Mouse (Mus musculus) Patski (cell line): Measurements from ENCODE around the gene Atg13. TPM values are rescaled to one million over a fixed set of nuclear protein-coding genes. Genes with fewer than 3 reads are reported as not detected.

Experiments used
- ATAC-seq: fragments of 100-300 bp; one replicate; pipeline ENCODE4 v1.8.0; 2021
- CTCF ChIA-PET: fragments of 350-600 bp; sonication (Branson Sonifier 250); formaldehyde crosslinking; loops from one replicate; lab custom pipeline; 2022; ENCODE audit warnings: inconsistent platforms; lab: Charles Lee
- POLR2A ChIA-PET: fragments of 350-600 bp; sonication (Branson Sonifier 250); formaldehyde crosslinking; loops from one replicate; lab custom pipeline; 2022; ENCODE audit warnings: antibody characterized with exemption, inconsistent platforms; lab: Charles Lee
- DNase-seq: peaks from one replicate; pipeline ENCODE4 v3.0.0-alpha.2; 2011; ENCODE audit warnings: low read depth, low spot score
- H3K27me3 ChIP-seq: fragments of 371-371 bp; one replicate; pipeline ENCODE4 v1.5.1; 2021
- CTCF ChIP-seq: fragments of 100-300 bp; IDR thresholded peaks from one replicate; pipeline ENCODE4 v1.5.1; 2021
- in situ Hi-C: fragments of 300-500 bp; cut with MboI; formaldehyde crosslinking; loops from 3 replicates; pipeline ENCODE4 v1.11.1; 2018; ENCODE audit warnings: low pct_unique_long_range_greater_than_20kb, mixed read lengths
- polyA plus RNA-seq: library from polyadenylated mRNA; unstranded; gene quantifications from one replicate; pipeline ENCODE4 v1.2.3, GENCODE M21; 2021

Atg13 gene
- polyA plus RNA-seq, 1 experiment from 2014 or later = 25.3 TPM

DNA sequence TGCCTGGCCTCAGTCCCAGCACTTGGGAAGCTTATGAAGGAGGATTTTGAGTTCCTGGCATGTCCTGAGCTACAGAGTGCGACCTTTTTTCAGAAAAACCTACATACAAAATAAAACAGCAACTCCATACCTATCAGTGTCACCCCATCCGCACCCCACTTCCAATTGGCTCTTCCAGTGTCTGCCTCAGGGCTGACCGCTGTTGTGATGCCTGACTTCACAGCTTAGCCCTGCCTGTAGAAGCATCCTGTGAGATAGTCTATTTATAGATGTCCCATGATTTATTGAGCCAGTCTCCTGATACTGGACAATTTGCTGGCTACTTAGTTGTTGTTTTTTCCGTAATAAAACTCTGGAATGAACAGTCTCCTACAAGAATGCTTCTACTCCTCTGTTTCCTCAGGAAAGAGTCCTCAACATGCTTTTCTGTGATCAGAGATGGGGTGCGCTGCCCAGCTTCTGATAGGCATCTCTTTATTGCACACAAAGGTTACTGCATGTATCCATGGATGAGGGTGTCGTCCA lies 43.9 kb downstream of the Atg13 start:
- no peak for TF ChIP-seq CTCF
- no peaks in the 10 kb centered on the region for H3K27me3 ChIP-seq
- in situ Hi-C loops = no loop called here
- ATAC-seq (no peak), DNase-seq (no peak)
- ChIA-PET CTCF (interaction anchor here (0.7 kb wide), 1 partner anchor 12 kb away, joined by 3 read pairs; no protein-coding TSS in a partner anchor), POLR2A (no interaction called here)

DNA sequence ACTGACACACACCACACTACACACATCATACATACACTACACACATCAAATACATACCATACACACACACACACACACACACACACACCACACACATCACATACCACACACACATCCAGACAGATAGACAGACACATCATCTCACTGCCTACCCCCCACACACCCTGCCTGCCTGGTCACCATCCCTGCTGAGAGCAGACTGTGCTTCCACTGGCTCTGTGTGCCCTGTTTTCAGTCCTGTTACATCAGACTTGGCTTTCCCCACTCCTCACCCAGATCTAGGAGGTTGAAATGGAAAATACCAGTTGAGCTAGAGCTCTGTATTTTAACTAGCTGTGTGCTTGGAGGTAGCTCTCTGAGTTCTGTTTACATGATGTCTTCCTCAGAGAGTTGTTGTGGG lies 45.6 kb downstream of the Atg13 start:
- ATAC-seq (no peak), DNase-seq (no peak)
- ChIA-PET POLR2A (no interaction called here), CTCF (no interaction called here)
- no peak for TF ChIP-seq CTCF
- no peaks in the 10 kb centered on the region for H3K27me3 ChIP-seq
- in situ Hi-C loops = no loop called here

DNA sequence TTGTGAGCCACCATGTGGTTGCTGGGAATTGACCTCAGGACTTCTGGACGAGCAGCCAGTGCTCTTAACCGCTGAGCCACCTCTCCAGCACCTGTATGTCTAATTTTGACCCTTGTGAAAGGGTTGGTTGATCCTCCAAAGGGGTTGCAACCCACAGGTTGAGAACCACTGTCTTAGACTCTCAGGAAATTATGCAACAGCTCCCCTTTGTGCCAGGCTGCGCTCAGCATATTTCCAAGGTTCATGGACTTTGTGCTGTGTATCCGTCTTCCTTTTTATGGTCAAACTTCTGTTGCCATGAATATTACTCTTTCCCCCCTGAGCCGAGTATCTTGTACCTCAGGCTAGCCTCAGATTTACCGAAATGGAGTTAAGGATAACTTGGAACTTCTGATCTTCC lies 49.4 kb downstream of the Atg13 start:
- ATAC-seq (no peak), DNase-seq (no peak)
- in situ Hi-C loops = no loop called here

DNA sequence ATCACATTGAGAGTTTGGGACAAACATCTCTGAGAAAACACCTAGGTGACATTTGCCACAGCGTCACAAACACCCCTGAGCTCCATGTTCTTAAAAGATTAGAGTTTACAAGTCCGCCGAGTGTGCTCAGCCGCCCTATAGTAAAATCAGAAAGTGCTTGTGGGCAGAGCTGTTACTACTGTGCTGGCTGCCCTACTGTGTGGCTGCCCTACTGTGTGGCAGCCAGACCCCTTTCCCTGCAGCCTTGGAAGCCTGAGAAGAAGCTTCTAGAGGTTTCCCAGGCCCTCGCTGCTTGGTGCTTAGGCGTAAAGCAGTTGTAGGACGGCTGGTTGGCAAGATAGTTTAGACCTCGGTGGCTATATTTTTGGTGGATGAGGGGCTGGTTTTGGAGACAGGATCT lies 50.7 kb downstream of the Atg13 start:
- in situ Hi-C loops = no loop called here
- ChIA-PET POLR2A (no interaction called here), CTCF (no interaction called here)
- DNase-seq (no peak), ATAC-seq (no peak)
- H3K27me3 ChIP-seq = no peaks in the 10 kb centered on the region
- no peak for TF ChIP-seq CTCF

More for the DNA sequence above, 49.4 kb downstream of the Atg13 start:
- ChIA-PET POLR2A (no interaction called here), CTCF (no interaction called here)
- no peaks in the 10 kb centered on the region for H3K27me3 ChIP-seq
- no peak for TF ChIP-seq CTCF

DNA sequence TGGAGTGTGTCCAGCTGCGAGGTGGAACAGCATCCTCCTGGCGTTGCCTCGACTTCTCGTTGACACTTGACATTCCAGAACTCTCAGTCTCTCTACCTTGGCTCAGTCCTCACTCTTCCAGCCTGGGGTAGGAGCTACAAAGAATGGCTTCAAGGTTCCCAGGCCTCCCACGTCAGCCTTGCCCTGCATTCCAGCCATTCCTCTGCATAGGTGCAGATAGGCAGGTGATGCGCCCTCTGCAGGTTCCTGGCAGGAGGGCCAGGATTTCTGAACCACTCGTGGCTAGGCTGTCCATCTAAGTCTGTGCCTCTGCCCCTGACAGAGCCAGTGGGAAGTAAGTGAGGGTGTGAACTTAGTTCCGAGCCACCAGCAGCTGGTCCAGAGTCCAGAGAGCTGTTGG lies 53.6 kb downstream of the Atg13 start:
- H3K27me3 ChIP-seq = no peaks in the 10 kb centered on the region
- DNase-seq (no peak), ATAC-seq (no peak)
- TF ChIP-seq CTCF = no peak
- in situ Hi-C loops = no loop called here
- CTCF ChIA-PET = interaction anchor here (1.5 kb wide), 1 partner anchor 34 kb away, joined by 3 read pairs; no protein-coding TSS in a partner anchor
- POLR2A ChIA-PET = no interaction called here

DNA sequence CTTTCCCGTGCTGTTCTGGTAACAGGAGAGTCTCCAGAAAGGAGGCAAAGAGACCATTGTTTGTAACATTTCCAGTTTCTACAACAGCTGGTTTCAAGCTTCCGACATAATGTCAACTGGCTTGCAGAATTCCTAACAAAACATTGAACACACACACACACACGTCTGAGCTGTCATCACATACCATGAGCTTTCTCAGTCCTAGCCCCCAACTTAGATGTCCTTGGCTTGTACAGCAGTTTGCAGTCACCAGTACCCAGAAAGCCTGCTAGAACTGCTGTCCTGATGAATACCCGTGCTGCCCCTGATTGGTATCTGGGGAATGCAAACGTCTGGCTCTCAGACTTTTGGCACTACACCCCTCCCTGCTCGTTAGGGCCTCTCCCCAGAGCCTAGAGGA lies 54.5 kb downstream of the Atg13 start:
- in situ Hi-C loops = no loop called here
- POLR2A ChIA-PET = no interaction called here

DNA sequence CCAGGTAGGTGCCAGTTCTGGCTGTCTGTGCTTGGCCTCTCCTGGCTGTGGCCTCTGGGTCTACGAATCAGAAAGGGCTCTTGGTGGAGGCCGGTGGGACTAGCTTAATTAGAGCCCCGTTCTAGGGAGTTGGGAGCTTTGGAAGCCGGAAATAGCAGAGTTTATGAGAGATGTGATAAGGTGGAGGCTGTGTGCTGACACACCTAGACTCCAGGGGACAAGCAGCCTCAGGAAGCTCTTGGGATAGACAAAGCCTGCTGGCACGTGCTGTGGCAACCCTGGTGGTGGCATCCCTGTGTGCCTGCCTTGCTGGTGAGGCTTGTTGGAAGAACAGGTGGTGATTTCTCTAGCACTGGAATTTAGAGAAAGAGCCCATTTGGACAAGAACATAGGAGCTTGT lies 55.0 kb downstream of the Atg13 start:
- no peak for TF ChIP-seq CTCF
- ChIA-PET CTCF (interaction anchor here (1.5 kb wide), 1 partner anchor 35 kb away, joined by 3 read pairs; no protein-coding TSS in a partner anchor), POLR2A (no interaction called here)
- no peaks in the 10 kb centered on the region for H3K27me3 ChIP-seq
- in situ Hi-C loops = no loop called here
- DNase-seq (no peak), ATAC-seq (no peak)

More for the DNA sequence above, 54.5 kb downstream of the Atg13 start:
- DNase-seq = no peak
- H3K27me3 ChIP-seq = no peaks in the 10 kb centered on the region
- no peak for ATAC-seq
- CTCF ChIA-PET = interaction anchor here (1.5 kb wide), 1 partner anchor 35 kb away, joined by 3 read pairs; no protein-coding TSS in a partner anchor
- TF ChIP-seq CTCF = no peak

DNA sequence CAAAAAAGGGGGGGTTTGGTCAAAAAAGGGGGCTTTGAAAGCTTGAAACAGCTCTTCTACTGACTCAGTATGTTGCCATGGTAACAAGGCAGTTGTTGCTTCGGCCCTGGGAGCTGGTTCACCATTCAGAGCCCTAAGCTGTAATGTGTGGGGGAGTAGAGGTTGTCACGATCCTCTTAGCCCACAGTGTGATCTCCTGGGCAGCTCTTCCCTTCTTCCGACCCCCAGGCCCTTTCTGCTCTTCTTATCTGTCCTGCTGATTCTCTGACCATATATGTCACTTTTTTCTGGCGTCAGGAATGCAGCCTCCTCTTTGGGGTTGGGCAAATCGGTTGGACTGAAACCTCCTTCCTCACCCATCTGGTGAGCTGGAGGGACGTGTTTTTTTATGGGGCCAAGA lies 57.5 kb downstream of the Atg13 start:
- no peak for DNase-seq
- ChIA-PET POLR2A (interaction anchor here (0.6 to 1.2 kb wide), 2 partner anchors 10 to 17 kb away, joined by 3 read pairs; no protein-coding TSS in a partner anchor), CTCF (interaction anchor here (1.5 kb wide), 1 partner anchor 21 kb away, joined by 5 read pairs; no protein-coding TSS in a partner anchor)
- in situ Hi-C loops = no loop called here
- no peak for ATAC-seq
- TF ChIP-seq CTCF = no peak
- no peaks in the 10 kb centered on the region for H3K27me3 ChIP-seq

DNA sequence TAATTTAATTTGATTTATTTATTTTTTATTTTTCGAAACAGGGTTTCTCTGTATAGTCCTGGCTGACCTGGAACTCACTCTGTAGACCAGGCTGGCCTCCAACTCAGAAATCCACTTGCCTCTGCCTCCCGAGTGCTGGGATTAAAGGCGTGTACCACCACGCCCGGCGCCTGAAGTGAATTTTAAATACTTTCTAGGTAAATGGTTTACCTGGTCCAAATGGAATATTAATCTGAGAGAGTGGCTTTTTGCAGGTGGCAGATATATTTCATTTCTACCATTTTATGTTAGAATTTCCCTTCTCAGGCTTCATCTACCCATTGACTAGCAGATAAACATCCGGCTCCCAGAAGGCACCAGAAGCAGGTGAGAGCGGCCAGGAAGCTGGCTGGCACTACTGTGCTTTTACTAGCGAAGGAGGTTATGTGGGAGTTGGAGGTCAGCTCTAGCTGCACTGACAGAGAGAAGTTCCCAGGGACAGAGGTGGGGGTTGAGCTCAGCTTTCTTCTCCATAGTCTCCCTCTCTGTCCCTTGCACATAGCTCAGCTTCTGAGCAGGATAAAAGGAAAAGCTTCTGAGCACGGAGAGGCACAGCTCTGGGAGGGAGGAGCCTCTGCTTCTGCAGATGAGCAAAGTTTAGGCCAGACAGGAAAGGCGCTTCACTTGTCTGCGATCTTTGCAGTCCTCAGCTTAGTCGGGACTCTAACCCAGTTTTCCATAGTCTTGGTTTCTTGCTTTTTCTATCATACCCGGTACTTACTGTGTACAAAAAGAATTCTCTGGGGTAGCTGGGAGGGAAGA lies 58.7 kb downstream of the Atg13 start:
- ChIA-PET CTCF (no interaction called here), POLR2A (interaction anchor here (1.2 kb wide), 1 partner anchor 18 kb away, joined by 3 read pairs; no protein-coding TSS in a partner anchor)
- ATAC-seq (no peak), DNase-seq (no peak)
- in situ Hi-C loops = no loop called here
- no peak for TF ChIP-seq CTCF
- H3K27me3 ChIP-seq = no peaks in the 10 kb centered on the region

DNA sequence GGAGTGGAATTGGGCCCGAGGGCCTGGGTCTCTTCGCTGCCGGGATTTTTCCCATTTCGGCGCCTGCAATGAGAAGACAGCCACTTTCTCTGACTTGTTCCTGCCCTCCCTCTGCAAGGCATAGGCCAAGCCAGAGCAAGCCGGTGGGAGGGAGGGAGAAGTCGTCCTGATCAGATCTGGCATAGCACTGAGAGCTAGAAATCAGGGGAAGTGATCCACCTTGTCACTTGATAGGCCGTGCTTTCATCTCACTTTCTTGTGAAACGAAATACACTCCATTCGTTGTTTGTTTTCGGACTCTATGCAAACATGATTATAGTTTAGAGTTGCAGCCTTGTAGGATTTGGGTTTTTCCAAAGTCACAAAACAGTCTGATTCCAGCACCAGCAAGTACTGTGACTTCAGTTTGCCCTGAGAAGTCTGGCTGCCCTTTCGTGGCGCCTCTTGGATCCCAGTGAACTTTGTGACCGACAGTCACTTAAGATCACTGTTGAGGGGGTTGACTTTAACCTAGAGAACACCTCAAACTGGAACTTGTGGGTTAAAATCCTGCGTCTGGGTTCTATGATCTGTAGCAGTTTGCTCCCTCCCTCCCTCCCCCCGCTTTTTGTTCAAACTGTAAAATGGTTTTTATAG lies 59.9 kb downstream of the Atg13 start:
- in situ Hi-C loops = no loop called here
- ATAC-seq (peak; percentile 24), DNase-seq (no peak)
- ChIA-PET POLR2A (no interaction called here), CTCF (interaction anchor here (0.7 kb wide), 1 partner anchor 806 kb away, joined by 3 read pairs; no protein-coding TSS in a partner anchor)
- TF ChIP-seq CTCF = no peak
- H3K27me3 ChIP-seq = no peaks in the 10 kb centered on the region
